Mouse (Mus musculus) limb, embryonic 10.5 days (tissue): ENCODE data around the gene Srp9. TPM values are rescaled to one million over a fixed set of nuclear protein-coding genes. Genes with fewer than 3 reads are reported as not detected.

ENCODE experiments used
- DNase-seq: peaks from one replicate; pipeline ENCODE4 v3.0.0-alpha.2; 2017; ENCODE audit warnings: low spot score
- H3K27ac ChIP-seq: fragments of 300-500 bp; sonication (generic); 2 replicates; pipeline ENCODE4 v1.5.1; 2016; ENCODE audit warnings: mild to moderate bottlenecking
- H3K27me3 ChIP-seq: fragments of 300-500 bp; sonication (generic); 2 replicates; pipeline ENCODE4 v1.6.1; 2016; ENCODE audit warnings: low read depth, mild to moderate bottlenecking; ENCODE audit not compliant: poor library complexity, severe bottlenecking
- H3K36me3 ChIP-seq: fragments of 300-500 bp; sonication (generic); 2 replicates; pipeline ENCODE4 v1.6.1; 2016; ENCODE audit warnings: mild to moderate bottlenecking, moderate library complexity
- H3K4me1 ChIP-seq: fragments of 300-500 bp; sonication (generic); 2 replicates; pipeline ENCODE4 v1.6.1; 2016
- H3K4me3 ChIP-seq: fragments of 300-500 bp; sonication (generic); 2 replicates; pipeline ENCODE4 v1.5.1; 2016; ENCODE audit warnings: mild to moderate bottlenecking, moderate library complexity
- H3K9me3 ChIP-seq: fragments of 300-500 bp; sonication (generic); replicated peaks from 2 replicates; pipeline ENCODE4 v1.6.1; 2016; ENCODE audit warnings: mild to moderate bottlenecking
- WGBS: fragments of 180-500 bp; shearing (Covaris S2); methylation state at CpG from one replicate; pipeline ENCODE4 v1.1.7; 2016; 5-methylcytosine and 5-hydroxymethylcytosine counted together
- polyA plus RNA-seq: library from polyadenylated mRNA; unstranded; fragments of >200 nt; fragmentation: Nextera tagmentation; extraction: Ambion mirVana; gene quantifications from 2 replicates; pipeline ENCODE4 v1.2.1, GENCODE M21; 2016

Srp9 gene
- polyA plus RNA-seq, 1 experiment from 2014 or later, result 168 TPM

DNA sequence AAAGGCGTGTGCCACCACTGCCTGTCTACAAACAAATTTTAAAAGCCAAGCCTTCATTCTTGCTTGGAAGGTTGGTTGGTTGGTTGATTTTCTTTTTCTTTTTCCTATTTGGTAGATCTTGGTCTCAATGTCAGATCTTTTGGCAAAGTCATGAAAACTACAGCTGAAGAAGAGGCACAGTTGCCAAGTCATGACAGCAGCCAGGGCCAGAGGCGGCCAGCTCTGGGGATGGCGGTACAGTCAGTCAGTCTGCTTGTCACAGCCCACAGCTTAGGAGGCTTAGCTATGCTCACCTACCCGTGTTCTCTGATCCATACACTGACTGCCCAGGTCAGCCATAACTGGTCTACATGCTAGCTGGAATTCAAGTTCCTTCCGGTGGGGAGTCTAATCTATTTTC lies 31.1 kb upstream of the Srp9 start:
- no peak overlapping the region for H3K27ac ChIP-seq
- WGBS, result 97% methylated on average over 5 of the region's 5 CpGs
- no peaks in the 10 kb centered on the region for H3K36me3 ChIP-seq
- 0 out of 2 replicates have a peak, but pooled peaks cover 3% of the 10 kb centered on the region for H3K27me3 ChIP-seq
- H3K4me3 ChIP-seq, result no peak overlapping the region
- no peak for DNase-seq
- H3K4me1 ChIP-seq, result peaks cover 57% of the 10 kb centered on the region
- no peaks in the 10 kb centered on the region for H3K9me3 ChIP-seq

DNA sequence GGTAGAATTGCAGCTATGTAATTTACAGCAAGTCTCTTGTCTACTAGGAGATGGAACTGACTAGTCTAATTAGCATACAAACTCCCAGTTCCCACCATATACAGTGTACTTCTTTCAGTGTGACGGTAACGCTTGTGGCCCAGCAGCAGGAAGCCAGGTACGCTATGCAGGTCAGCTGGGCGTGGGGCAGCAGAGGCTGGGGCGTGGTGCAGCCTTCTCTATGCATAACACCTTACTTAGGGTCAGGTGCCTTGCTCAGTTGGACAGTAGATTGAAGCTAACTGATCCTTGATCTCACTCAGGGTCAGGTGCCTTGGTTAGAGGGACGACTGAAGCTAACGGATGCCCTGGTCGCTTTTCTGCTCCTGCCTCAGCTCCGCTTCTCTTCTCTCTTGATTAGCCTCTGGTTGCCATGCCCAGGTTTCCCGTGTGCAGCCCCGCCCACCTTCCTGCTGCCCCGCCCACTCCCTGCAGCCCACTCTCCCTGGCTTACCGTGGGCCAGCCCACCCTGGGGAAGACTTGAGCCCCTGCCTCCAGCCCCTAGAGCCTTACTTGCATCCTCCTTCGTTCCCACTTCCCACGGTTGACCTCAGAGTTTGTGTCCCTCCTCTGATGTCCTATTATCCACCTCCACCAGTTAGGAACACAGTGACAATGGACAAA lies 29.9 kb upstream of the Srp9 start:
- Histone ChIP-seq H3K4me1 (peaks cover 57% of the 10 kb centered on the region), H3K27me3 (0 out of 2 replicates have a peak, but pooled peaks cover 3% of the 10 kb centered on the region), H3K27ac (no peak overlapping the region), H3K36me3 (no peaks in the 10 kb centered on the region), H3K4me3 (no peak overlapping the region), H3K9me3 (no peaks in the 10 kb centered on the region)
- WGBS, result 39% methylated on average over 15 of the region's 15 CpGs
- peak; percentile 32 for DNase-seq

DNA sequence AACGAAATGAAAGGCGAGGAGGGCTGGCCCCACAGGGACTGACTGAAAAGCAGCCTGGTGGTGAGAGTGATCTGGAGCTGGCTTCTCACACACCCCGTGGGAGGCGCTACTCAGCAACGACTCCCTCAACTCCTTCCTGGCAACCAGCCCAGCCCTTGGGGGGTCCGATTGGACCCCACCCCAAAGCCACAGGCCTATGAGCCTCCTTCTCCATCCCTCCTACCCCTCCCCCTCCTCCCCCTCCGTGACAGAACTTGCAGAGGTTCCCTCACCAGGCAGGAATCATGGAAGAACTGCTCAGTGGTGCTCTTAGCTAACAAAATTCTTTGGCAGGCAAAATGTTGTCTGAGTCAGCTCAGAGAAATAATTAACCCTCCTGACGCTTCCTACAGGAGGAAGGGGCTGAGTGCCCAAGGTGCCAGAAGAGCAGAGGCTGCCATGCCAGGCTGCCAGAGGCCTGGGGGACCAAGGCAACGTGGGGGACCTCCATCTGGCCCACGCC lies 29.2 kb upstream of the Srp9 start:
- no peak overlapping the region for H3K4me3 ChIP-seq
- peak overlapping the region; percentile 19; the same call in 1 of the 2 replicates for H3K27ac ChIP-seq
- 0 out of 2 replicates have a peak, but pooled peaks cover 3% of the 10 kb centered on the region for H3K27me3 ChIP-seq
- WGBS, result 28% methylated on average over 10 of the region's 10 CpGs
- no peaks in the 10 kb centered on the region for H3K9me3 ChIP-seq
- peak; percentile 34 for DNase-seq
- no peaks in the 10 kb centered on the region for H3K36me3 ChIP-seq
- peaks cover 50% of the 10 kb centered on the region for H3K4me1 ChIP-seq

DNA sequence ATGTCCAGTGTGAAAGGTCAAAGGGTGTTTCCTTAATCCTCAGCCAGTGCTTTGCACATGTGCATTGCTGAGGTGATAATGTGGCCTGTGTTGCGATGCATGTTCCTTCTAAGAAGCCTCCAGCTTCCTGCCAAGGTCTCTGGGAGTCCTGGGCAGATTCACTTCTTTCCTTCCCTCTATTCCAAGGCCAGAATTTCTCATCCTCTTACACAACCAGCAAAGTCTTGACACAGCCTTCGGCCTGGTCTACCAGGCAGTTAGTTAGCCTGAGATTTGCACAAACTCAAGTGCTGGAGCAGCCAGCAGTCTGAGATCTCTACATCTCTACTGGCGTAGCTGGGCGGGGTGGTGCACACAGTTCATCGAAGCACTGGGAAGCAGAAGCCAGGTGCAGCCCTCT lies 27.8 kb upstream of the Srp9 start:
- H3K36me3 ChIP-seq, result no peaks in the 10 kb centered on the region
- no peaks in the 10 kb centered on the region for H3K9me3 ChIP-seq
- peaks cover 40% of the 10 kb centered on the region for H3K4me1 ChIP-seq
- no peak for DNase-seq
- H3K27ac ChIP-seq, result no peak overlapping the region
- 87% methylated on average over 5 of the region's 5 CpGs for WGBS
- H3K27me3 ChIP-seq, result 0 out of 2 replicates have a peak, but pooled peaks cover 3% of the 10 kb centered on the region
- H3K4me3 ChIP-seq, result no peak overlapping the region

DNA sequence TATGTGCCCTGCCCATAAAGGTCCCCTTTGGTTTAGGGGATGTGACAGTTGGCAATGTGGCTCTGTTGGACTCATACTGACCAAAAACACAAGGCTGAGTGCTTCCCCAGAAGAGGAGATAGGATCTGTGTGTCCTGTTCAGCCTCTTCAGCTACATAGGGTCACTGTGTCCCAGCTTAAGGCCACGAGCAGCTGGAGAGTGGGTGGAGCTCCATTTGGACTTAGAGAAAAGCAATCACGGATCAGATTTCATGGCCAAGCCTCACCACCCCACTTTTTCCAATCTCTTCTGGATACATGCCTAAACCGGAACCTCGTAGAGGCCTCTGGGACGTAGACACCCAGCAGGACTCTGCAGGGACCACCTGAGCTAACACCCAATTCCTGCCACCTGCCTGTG lies 25.5 kb upstream of the Srp9 start:
- Histone ChIP-seq H3K27ac (no peak overlapping the region), H3K4me1 (peaks cover 50% of the 10 kb centered on the region), H3K9me3 (no peaks in the 10 kb centered on the region), H3K27me3 (no peaks in the 10 kb centered on the region), H3K4me3 (no peak overlapping the region), H3K36me3 (no peaks in the 10 kb centered on the region)
- no peak for DNase-seq
- 55% methylated on average over 5 of the region's 5 CpGs for WGBS

DNA sequence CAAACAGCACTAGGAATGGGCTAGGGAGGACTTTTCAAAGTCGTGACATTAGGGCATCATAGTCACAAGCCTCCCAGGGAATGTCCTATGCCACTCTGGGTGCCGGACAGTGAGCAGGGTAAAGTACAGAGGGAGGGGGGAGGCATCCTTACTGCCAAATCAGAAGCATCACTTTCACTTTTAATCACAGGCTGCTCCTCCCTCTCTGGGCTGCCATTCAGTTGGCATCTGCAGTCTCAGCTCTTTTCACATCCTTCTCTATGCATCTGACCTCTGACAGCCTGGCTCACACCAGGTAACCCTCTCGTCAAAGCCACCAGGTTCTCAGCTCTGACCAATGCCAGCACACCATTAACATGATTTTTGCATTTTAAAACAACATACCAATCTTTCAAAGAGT lies 24.1 kb upstream of the Srp9 start:
- H3K27ac ChIP-seq, result no peak overlapping the region
- H3K4me3 ChIP-seq, result no peak overlapping the region
- no peaks in the 10 kb centered on the region for H3K27me3 ChIP-seq
- WGBS, result 66% methylated on average over 3 of the region's 3 CpGs
- DNase-seq, result no peak
- peaks cover 43% of the 10 kb centered on the region for H3K4me1 ChIP-seq
- no peaks in the 10 kb centered on the region for H3K9me3 ChIP-seq
- H3K36me3 ChIP-seq, result no peaks in the 10 kb centered on the region

DNA sequence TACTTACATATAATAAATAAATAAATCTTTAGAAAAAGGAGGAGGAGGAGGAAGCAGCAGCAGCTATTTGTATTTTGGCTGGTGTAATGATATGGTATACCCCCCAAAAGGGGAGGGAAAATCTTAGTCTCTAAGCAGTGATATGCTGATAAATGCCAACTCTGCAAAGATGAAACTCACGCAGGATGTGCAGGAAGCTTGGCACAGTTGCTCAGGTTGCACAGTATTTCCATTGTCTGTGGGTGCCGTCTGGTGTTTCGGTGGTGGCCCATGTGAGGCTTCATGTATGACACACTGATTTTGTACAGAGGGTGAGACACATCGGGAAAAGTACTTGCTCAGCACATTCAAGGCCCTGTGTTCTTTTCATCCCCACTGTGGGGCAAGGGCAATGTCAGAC lies 23.1 kb upstream of the Srp9 start:
- H3K36me3 ChIP-seq, result no peaks in the 10 kb centered on the region
- WGBS, result 80% methylated on average over 4 of the region's 4 CpGs
- no peak overlapping the region for H3K27ac ChIP-seq
- no peaks in the 10 kb centered on the region for H3K27me3 ChIP-seq
- H3K4me3 ChIP-seq, result no peak overlapping the region
- H3K4me1 ChIP-seq, result peaks cover 40% of the 10 kb centered on the region
- H3K9me3 ChIP-seq, result no peaks in the 10 kb centered on the region
- no peak for DNase-seq

DNA sequence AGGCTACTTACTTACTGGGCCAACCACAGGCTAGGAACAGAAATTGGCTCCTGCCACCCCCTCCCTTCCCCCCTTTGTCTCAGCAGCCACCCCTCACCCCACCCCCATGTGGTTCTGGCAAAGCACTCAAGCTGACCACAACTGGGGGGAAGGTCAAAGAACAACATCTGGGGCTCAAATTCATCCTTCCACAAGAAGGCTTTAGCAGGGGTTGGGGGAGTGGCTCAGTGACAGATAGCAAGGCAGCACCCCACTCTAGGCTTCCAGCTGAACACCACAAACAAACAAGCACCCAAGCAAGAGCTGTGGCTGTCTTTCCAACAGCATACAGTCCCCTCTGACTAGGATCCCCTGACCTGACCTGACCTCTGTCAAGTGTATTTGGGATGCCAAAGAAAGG lies 21.8 kb upstream of the Srp9 start:
- H3K4me1 ChIP-seq, result peaks cover 36% of the 10 kb centered on the region
- no peaks in the 10 kb centered on the region for H3K27me3 ChIP-seq
- H3K9me3 ChIP-seq, result no peaks in the 10 kb centered on the region
- H3K27ac ChIP-seq, result peak overlapping the region; percentile 63
- no peak overlapping the region for H3K4me3 ChIP-seq
- H3K36me3 ChIP-seq, result no peaks in the 10 kb centered on the region
- peak; percentile 41 for DNase-seq

DNA sequence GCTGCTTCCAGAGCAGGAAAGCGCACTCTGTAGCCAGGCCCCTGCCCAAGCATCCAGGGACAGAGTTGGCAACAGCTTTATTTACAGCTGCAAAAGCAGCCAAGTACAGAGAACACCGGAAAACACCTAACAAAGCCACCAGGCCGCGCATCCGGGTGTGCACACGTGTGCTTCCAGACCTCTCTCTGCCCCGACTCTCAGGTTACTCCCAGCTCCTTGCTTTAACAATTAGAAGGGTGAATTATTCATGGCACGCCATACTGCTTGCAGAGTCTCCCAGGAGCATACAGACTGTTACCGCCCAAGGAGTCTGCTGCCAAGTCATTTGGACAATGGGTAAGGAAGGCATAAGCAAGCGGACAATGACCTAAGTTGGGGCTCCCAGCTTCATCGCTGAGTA lies 21.1 kb upstream of the Srp9 start:
- no peaks in the 10 kb centered on the region for H3K36me3 ChIP-seq
- H3K4me3 ChIP-seq, result no peak overlapping the region
- H3K27ac ChIP-seq, result no peak overlapping the region
- no peaks in the 10 kb centered on the region for H3K27me3 ChIP-seq
- WGBS, result 88% methylated on average over 11 of the region's 11 CpGs
- H3K4me1 ChIP-seq, result peaks cover 42% of the 10 kb centered on the region
- DNase-seq, result no peak
- H3K9me3 ChIP-seq, result no peaks in the 10 kb centered on the region

DNA sequence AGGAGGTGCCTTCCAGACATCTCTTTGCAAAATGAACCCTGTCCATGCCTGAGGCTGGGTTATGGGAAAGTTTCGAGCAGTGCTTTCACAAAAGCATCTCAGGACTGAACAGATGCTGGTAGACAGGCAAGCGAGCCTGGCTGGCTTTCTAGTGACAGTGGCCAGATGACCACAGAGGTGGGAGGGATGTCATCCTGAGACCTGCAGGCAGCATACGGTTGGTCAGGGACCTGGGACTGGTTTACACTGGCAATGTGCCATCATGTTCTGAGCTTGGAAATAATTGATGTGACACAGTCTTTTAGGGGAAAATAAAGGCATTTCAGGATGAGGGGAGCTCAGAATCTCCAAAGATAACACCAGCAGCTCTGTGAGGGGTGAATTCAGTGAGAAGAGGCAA lies 19.5 kb upstream of the Srp9 start:
- Histone ChIP-seq H3K27ac (no peak overlapping the region), H3K27me3 (no peaks in the 10 kb centered on the region), H3K4me3 (no peak overlapping the region), H3K4me1 (peaks cover 36% of the 10 kb centered on the region), H3K9me3 (no peaks in the 10 kb centered on the region), H3K36me3 (no peaks in the 10 kb centered on the region)
- 47% methylated on average over 3 of the region's 3 CpGs for WGBS
- DNase-seq, result no peak

DNA sequence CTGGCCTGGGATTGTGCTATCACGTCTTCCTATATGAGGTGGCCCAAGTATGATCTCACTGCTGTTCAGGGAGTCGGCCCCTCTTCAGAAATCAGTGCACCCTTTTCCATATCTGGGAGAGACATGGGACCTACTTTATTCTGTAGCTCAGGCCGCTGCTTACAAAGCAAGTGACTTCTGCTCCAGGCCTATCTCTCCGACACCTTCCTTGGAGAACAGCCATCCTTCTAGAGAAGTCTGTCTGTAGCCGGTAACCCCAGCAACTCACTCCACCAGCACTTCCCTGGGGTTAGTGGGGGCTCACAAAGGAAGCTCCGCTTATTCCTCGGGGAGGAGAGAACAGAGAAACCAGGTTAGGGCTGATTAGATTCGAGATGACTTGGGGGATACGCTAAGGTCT lies 17.3 kb upstream of the Srp9 start:
- DNase-seq, result no peak
- Histone ChIP-seq H3K27ac (no peak overlapping the region), H3K4me1 (peaks cover 47% of the 10 kb centered on the region), H3K9me3 (no peaks in the 10 kb centered on the region), H3K4me3 (no peak overlapping the region), H3K36me3 (no peaks in the 10 kb centered on the region), H3K27me3 (no peaks in the 10 kb centered on the region)
- WGBS, result 87% methylated on average over 9 of the region's 9 CpGs

DNA sequence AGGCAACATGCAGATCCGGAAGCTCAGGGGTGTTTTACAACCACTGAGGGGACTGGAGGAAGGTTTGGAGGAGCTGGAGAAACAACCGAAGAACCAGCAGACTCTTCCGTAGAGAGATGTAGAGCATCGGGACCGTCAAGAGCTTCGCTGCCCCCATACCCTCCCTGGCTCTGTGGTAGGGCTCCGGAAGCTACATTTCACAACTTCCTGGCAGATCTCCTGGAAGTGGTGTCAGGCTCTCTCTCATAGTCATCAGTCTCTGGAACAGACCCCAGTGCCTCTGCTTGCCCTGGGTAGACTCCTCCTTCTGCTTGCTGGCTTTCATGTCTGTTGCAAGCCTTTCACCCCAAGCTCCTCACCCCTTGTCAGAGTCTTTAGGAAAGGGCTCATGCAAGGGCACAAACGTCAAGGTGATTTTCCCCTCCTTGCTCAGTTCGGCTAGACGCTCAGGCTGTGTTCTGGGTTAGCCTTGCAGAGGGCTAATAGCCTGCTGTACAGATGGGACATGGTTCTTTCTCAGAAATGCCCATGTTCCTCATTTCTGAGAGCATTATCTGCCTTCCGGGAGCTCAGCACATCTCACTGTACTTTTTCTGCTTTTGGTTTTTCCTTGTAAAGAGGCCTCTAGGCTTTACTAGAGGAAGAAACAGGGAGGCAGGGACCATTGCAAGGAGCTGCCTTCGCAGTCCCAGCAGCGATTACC lies 16.0 kb upstream of the Srp9 start:
- Histone ChIP-seq H3K27me3 (0 out of 2 replicates have a peak, but pooled peaks cover 5% of the 10 kb centered on the region), H3K4me1 (peaks cover 44% of the 10 kb centered on the region), H3K4me3 (no peak overlapping the region), H3K36me3 (no peaks in the 10 kb centered on the region), H3K27ac (peak overlapping the region; percentile 8; the same call in 1 of the 2 replicates), H3K9me3 (no peaks in the 10 kb centered on the region)
- 69% methylated on average over 13 of the region's 13 CpGs for WGBS
- DNase-seq, result no peak

DNA sequence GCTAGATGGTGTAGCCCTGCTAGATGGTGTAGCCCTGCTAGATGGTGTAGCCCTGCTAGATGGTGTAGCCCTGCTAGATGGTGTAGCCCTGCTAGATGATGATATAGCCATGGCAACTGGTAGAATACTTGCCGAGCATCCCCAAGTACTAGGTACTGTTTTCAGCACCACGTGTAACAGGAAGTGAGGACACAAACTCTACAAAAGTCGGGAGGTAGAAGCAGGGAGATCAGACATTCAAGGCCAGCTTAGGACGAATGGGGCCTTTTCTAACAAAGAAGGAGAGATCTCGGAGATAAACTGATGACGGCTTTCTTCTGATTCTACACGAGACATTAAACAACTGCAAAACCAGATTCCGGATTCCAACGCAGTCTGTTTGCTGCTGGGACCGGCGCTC lies 14.4 kb upstream of the Srp9 start:
- 87% methylated on average over 11 of the region's 11 CpGs for WGBS
- H3K27me3 ChIP-seq, result 0 out of 2 replicates have a peak, but pooled peaks cover 11% of the 10 kb centered on the region
- DNase-seq, result no peak
- no peaks in the 10 kb centered on the region for H3K36me3 ChIP-seq
- peaks cover 52% of the 10 kb centered on the region for H3K4me1 ChIP-seq
- H3K9me3 ChIP-seq, result no peaks in the 10 kb centered on the region
- no peak overlapping the region for H3K4me3 ChIP-seq
- H3K27ac ChIP-seq, result peak overlapping the region; percentile 66
